Mouse (Mus musculus) layer of hippocampus, adult 18-20 months (tissue): Measurements from ENCODE around the gene Sh3pxd2a. TPM values are rescaled to one million over a fixed set of nuclear protein-coding genes. Genes with fewer than 3 reads are reported as not detected.

Experiments
- DNase-seq, 2 experiments: peaks; one replicate each; pipeline ENCODE4 v3.0.0; 2022; ENCODE audit warnings: low spot score in 2 of 2
- total RNA-seq, 2 experiments: library from RNA; stranded (reverse); gene quantifications; 2 replicates each; pipeline ENCODE4 v1.2.3; 2021

Sh3pxd2a gene
- total RNA-seq, 2 experiments from 2014 or later: 33.4 to 35.4 TPM

DNA sequence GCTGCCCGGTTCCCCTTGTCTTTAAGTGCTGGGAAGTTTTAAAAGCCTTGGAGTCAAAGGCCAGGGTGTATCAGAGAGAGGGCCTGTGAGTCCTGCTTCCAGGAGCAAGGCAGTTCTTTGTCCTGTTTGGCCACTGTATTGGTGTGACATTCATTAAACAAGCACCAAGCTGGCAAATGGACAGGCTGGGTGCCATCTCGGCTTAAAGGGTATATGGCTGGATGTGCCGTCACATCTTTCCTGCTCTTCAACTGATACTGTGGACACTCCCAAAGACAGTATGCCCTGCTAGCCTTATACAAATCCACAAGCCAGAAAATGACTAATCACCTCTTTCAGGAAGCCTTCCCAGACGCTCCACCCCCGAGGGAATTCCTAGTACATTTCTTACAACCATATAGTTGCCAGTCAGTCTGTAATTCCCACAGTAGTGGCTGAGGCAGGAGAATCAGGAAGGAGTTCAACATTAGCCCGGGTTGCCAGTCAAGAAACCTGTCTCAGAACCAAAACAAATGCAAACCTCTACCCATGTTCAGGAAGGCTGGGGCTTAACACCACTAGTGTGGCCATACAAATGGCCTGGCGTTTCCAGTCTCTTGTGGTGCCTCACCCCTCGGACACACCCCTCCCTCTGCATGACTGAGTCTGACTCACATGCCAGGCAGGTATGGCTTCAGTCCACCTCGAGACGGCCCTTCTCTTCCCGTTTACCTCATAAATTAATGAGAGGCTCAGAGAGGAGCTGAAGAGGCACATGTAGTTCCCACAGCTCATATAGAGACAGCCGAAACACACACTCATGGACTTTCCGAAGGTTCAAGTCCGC is 148.9 kb downstream of the Sh3pxd2a start:
- no peak for DNase-seq

DNA sequence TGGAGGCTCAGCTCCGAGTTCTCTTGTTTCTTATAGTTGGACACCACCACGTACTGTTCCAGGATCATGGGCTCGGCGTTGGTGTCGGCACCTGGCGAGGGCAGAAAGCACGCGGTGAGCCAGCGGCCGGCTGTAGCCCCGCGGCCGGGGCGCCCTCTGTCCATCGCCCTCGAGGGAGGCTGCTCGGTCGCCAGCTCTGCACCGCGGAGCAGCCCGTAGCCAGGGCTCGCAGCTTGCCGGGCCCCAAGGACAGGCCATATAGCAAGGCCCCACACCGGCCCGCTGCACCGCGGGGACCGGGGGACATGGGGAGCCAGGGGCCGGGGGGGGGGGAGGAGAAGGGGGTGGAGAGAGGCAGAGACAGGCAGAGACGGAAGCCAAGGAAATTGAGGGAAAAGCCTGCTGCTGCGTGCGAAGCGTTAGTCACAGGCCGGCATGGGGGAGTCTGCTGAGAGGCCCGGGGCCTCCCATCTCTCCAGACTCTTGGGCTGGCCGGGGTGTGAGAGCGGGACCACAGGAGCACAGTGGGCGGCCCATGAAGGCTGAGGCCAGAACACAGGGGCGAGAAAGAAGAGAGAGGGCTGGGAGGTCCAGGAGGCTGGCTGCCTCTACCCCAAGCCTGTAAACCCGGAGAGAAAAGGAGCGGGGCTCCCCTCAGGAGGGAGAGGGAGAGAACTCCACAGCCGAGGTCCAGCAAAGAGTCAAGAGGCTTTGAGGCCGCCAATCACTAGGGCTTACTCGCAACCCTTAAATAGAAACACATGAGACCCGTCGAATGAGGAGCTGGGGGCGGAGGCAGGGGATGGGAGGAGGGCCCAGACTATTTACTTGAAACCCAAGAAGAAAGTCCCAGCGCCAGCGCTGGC is 149.9 kb downstream of the Sh3pxd2a start:
- no peak for DNase-seq

- no peak for DNase-seq
These were observed 150.7 kb downstream of the Sh3pxd2a start for GRCm38 (mm10) chr19:47313387-47314075.

DNA sequence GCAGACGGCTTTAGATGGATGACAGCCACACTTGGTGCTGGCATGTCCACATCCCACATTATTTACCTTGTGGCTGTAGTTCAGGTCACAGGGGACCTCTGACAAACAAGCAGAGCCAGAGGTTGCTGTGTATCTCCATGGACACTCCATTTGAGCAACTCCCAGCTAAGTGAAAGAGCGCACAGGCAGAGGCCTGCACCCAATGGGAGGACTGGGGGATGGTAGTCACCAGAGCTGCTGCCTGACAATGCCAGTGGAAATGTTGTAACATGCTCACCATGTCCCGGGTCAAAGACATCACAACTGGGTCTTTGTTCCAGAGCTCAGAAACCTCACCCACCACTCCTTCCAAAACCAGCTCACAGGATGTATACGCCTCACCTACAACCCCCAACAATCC is 153.0 kb downstream of the Sh3pxd2a start:
- no peak for DNase-seq

DNA sequence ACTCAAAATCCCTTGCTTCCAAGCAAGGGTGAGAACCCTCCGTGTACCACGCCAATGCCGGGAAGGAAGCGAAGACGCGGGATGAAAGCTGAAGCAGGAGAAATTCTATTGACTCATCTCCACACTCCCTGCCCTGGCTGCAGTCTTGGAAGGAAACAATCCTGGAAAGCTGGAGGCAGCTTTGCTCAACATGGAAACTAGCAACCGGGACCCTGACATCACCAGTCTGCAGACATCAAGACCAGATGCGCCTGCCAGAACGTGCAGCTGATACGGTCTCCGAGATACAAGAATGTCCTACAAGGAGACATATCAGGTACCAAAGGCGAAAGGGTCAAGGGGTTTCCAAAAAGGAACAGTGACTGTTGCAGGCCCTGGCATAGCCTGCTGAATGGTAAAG is 154.4 kb downstream of the Sh3pxd2a start:
- no peak for DNase-seq

DNA sequence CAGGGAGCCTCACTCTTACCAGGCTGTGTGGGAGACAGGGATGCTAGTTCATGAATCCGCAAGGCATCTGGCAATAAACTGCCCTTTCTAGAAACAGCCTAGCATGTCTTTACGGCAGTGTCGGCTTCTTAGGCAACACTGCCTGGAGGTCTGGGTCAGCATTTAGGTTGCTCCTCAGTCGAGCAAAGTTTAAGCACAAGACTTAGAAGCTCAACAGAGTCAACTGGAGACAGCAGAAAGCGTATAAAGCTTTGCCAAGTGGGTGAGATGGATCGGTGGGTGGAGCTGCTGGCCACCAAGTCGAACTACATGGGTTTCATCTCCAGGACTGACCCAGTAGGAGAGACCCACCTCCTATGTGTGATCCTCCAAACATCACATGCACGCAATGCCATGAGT is 157.3 kb downstream of the Sh3pxd2a start:
- no peak for DNase-seq

GRCm38 (mm10) chr19:47306128-47306916 is 157.9 kb downstream of the Sh3pxd2a start:
- no peak for DNase-seq

GRCm38 (mm10) chr19:47305401-47305800 is 158.8 kb downstream of the Sh3pxd2a start:
- DNase-seq: no peak

GRCm38 (mm10) chr19:47304170-47304745 is 159.9 kb downstream of the Sh3pxd2a start:
- DNase-seq: no peak

DNA sequence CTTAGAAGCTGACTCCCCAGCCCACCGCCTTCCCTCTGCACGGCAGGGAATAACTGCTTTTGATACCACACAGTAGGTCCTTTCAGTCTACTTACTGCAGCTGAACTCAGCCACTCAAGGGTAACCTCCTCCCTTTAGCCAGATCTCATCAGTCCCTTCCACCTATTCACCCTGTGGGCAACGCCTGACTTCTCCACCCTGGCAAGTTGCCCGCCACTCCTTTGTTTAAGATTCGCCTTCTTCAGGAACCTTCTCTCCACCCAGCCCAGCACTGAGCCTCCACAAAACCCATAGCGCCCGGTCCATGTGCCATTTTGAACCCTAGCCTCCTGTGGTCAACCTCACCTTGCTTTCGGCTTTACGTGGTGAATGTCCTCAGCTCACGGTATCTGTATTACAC is 161.1 kb downstream of the Sh3pxd2a start:
- no peak for DNase-seq

- no peak for DNase-seq
These were observed 161.9 kb downstream of the Sh3pxd2a start for GRCm38 (mm10) chr19:47302191-47302852.

GRCm38 (mm10) chr19:47301303-47302190 is 162.7 kb downstream of the Sh3pxd2a start:
- DNase-seq: no peak

DNA sequence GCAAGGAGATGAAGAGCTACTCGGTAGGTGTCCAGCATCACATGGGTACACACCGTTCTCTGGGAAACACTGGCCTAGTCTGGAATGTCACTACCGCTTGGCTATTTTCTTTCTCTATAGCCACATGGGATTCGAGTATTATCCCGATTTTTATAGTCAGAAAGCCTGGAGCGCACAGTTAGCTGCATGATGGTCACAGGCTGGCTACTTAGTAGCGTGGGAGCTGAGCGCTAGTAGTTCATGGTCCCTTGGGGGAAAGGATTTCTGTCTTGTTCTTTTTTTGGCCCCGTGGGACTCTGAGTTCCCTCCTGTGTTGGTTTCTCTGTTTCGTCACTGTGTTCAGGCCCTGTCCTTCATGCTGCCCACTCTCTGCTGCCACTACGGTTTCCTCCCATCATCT is 166.1 kb downstream of the Sh3pxd2a start:
- DNase-seq: no peak

- DNase-seq: no peak
These were observed 171.7 kb downstream of the Sh3pxd2a start for GRCm38 (mm10) chr19:47292451-47292951.

GRCm38 (mm10) chr19:47291307-47292080 is 172.7 kb downstream of the Sh3pxd2a start:
- no peak for DNase-seq

- no peak for DNase-seq
These were observed 177.2 kb downstream of the Sh3pxd2a start for GRCm38 (mm10) chr19:47286886-47287450.

DNA sequence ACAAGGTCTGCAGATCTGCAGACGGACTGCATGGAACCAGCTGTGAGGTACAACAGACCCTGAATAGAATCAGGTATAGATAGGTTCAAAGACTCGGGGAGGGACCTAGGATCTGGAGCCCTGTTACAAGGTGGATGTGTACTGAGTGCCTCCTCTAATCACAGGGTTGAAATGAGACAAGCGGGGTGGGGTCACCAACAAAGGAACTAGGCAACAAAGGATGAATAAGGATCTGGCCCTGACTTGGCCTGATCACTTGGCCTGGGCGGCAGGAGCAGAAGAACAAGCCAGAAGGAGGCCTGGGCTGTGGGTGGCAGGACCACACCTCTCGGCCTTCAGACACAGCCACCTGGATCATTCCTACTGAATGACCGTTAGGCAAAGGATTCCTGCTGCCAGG is 178.6 kb downstream of the Sh3pxd2a start:
- no peak for DNase-seq
